Mouse (Mus musculus) spleen, adult 2 months (tissue): ENCODE data around the gene Cep350.

Experiments used
- CTCF ChIP-seq: fragments of 200-500 bp; IDR thresholded peaks from 2 replicates; pipeline ENCODE4 v1.5.1; 2011; ENCODE audit warnings: mild to moderate bottlenecking, inconsistent platforms; ENCODE audit not compliant: insufficient read depth, insufficient read length, insufficient replicate concordance; ENCODE audit errors: extremely low read depth
- POLR2A ChIP-seq: fragments of 200-500 bp; IDR thresholded peaks from 2 replicates; pipeline ENCODE4 v1.6.1; 2011; ENCODE audit warnings: low read depth, low read length, inconsistent platforms

GRCm38 (mm10) chr1:155886846-155887245 lies 86.2 kb downstream of the Cep350 start:
- TF ChIP-seq POLR2A (no peak), CTCF (no peak)
